Mouse (Mus musculus) kidney, embryonic 16.5 days (tissue): ENCODE data around the gene Napepld. TPM values are rescaled to one million over a fixed set of nuclear protein-coding genes. Genes with fewer than 3 reads are reported as not detected.
"Not testable (repeated sequence)": the region's sequence is repeated elsewhere in the genome, so short reads cannot be mapped to it uniquely, and the experiment has no call there.

Experiments used
- ATAC-seq: fragments of 200-750 bp; cut with Nextera tagmentation; 2 replicates; pipeline ENCODE4 v1.8.0; 2017; ENCODE audit warnings: moderate TSS enrichment; ENCODE audit not compliant: low FRiP score, low TSS enrichment
- H3K27ac ChIP-seq: fragments of 300-500 bp; sonication (generic); 2 replicates; pipeline ENCODE4 v1.5.1; 2014; ENCODE audit warnings: low read length
- H3K27me3 ChIP-seq: fragments of 300-500 bp; sonication (generic); 2 replicates; pipeline ENCODE4 v1.6.1; 2014; ENCODE audit warnings: low read length, control low read depth, mixed read lengths; ENCODE audit not compliant: insufficient read depth
- H3K36me3 ChIP-seq: fragments of 300-500 bp; sonication (generic); 2 replicates; pipeline ENCODE4 v1.6.1; 2014; ENCODE audit warnings: low read length, control low read depth, mixed read lengths; ENCODE audit not compliant: insufficient read depth
- H3K4me1 ChIP-seq: fragments of 300-500 bp; sonication (generic); 2 replicates; pipeline ENCODE4 v1.6.1; 2014; ENCODE audit warnings: low read length, control low read depth, mixed read lengths; ENCODE audit not compliant: insufficient read depth
- H3K4me2 ChIP-seq: fragments of 300-500 bp; sonication (generic); replicated peaks from 2 replicates; pipeline ENCODE4 v1.6.1; 2014; ENCODE audit warnings: low read depth, low read length
- H3K4me3 ChIP-seq: fragments of 300-500 bp; sonication (generic); 2 replicates; pipeline ENCODE4 v1.5.1; 2014; ENCODE audit warnings: mild to moderate bottlenecking, low read length
- H3K9ac ChIP-seq: fragments of 300-500 bp; sonication (generic); replicated peaks from 2 replicates; pipeline ENCODE4 v1.6.1; 2014; ENCODE audit warnings: low read length
- H3K9me3 ChIP-seq: fragments of 300-500 bp; sonication (generic); 2 replicates; pipeline ENCODE4 v1.6.1; 2016; ENCODE audit warnings: low read length, control low read depth
- WGBS: fragments of 180-500 bp; shearing (Covaris S2); extraction: QIAGEN DNeasy Blood & Tissue Kit; methylation state at CpG from one replicate; pipeline ENCODE4 v1.1.7; 2014; 5-methylcytosine and 5-hydroxymethylcytosine counted together
- polyA plus RNA-seq: library from polyadenylated mRNA; unstranded; fragments of >200 nt; fragmentation: Nextera tagmentation; extraction: Ambion mirVana; gene quantifications from 2 replicates; pipeline ENCODE4 v1.2.1, GENCODE M21; 2015

The Napepld gene
- polyA plus RNA-seq, 1 experiment from 2014 or later: 5.9 TPM

DNA sequence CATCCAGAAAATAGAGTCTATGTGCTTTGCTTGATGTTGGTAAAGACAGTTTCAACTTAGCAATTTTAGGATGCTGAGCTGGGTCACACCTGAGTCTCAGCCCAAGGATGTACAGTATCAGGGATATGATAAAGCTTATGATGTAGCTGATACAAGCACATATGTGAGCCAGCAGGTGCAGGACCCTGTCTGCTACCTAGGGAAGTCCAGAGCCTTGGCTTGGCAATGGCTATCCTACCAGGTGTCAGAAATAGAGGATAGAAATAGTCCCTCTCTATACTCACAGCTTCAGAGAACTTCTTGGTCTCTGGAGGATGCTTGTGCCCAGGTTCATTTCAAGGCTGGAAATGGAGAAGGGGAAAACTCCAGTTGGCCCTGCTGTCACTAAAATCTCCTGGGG, 75.3 kb downstream of the Napepld start:
- ATAC-seq: no peak
- Histone ChIP-seq H3K4me3 (no peak overlapping the region), H3K4me1 (no peaks in the 10 kb centered on the region), H3K36me3 (no peaks in the 10 kb centered on the region), H3K27me3 (no peaks in the 10 kb centered on the region), H3K4me2 (no peak overlapping the region), H3K9ac (no peak overlapping the region), H3K27ac (no peak overlapping the region), H3K9me3 (no peaks in the 10 kb centered on the region)

DNA sequence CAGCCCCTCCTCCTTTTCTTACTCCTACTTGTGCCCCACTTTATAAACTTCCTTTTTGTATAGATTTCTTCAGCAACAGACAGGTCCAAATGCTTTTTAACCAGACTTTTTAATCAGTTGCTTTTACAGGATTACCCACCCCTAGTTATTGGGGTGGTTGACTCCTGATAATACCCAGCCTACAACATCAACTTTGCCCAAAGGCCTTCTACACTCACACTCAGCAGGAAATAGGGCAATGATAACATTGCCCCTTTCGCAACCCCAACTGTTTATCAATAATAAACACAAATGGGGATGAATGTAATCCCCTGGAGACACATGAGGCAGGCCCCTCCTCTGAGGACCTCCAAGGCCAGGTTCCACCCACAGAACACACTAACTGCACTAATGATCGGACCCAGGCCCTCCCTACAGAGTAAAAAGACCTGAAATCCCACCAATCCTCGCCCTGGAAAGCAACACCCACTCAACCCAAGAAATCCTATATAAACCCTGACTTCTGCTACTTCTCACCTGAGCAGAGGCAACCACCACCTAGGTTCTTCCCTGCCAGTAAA, 84.7 kb downstream of the Napepld start:
- no peaks in the 10 kb centered on the region for H3K4me1 ChIP-seq
- no peaks in the 10 kb centered on the region for H3K27me3 ChIP-seq
- no peaks in the 10 kb centered on the region for H3K9me3 ChIP-seq
- H3K4me3 ChIP-seq: no peak overlapping the region
- H3K9ac ChIP-seq: no peak overlapping the region
- H3K36me3 ChIP-seq: no peaks in the 10 kb centered on the region
- 82% methylated on average over 3 of the region's 3 CpGs for WGBS
- ATAC-seq: no peak
- H3K27ac ChIP-seq: no peak overlapping the region
- no peak overlapping the region for H3K4me2 ChIP-seq

DNA sequence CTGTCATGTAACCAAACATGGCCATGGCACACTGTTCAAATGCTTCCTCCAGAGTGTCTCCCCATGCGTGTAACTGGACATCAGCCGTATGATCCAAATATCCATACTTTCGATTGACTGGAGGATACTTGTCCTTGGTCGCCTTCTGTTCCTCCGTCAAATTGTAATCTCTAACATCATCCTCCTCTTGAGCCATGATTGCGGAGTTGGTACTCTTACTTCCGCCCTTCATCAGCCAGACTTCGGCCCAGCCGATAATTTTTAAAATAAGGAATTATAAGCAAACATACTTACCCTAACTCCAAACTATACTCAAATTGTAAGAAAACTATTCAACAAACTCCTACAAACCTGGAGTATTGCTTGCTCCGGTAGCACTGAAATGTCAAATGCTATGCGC, 86.9 kb downstream of the Napepld start:
- H3K9ac ChIP-seq, H3K27me3 ChIP-seq, H3K4me1 ChIP-seq, ATAC-seq, H3K4me3 ChIP-seq, H3K4me2 ChIP-seq, H3K9me3 ChIP-seq, H3K36me3 ChIP-seq, H3K27ac ChIP-seq: not testable (repeated sequence)
- 97% methylated on average over 11 of the region's 11 CpGs for WGBS

Other genes with a start within 250 kb of the Napepld start
- 43.8 and 48.5 TPM in 2 replicates for gene Lrrc17, start 157.8 kb downstream of the Napepld start, polyA plus RNA-seq
- gene Fbxl13, start 55.8 kb downstream of the Napepld start, polyA plus RNA-seq: 0.24 and 0.30 TPM in 2 replicates
- gene Armc10, start 55.6 kb downstream of the Napepld start, polyA plus RNA-seq: 52.4 and 55.2 TPM in 2 replicates
- 91.9 and 104 TPM in 2 replicates for gene Pmpcb, start 35.7 kb upstream of the Napepld start, polyA plus RNA-seq
- gene Dnajc2, start 83.9 kb upstream of the Napepld start, polyA plus RNA-seq: 58.2 and 67.2 TPM in 2 replicates
- 180 and 195 TPM in 2 replicates for gene Psmc2, start 83.9 kb upstream of the Napepld start, polyA plus RNA-seq
- 0.08 TPM in 1 of 2 replicates, not detected in the other for gene Slc26a5, start 164.2 kb upstream of the Napepld start, polyA plus RNA-seq